Comparison of ENCODE assay signal across 19 mouse cellular contexts in genomic region chr1:88861590-88861935, GRCm38 (mm10).
DNase-seq lines count a peak whose midpoint lies in the region; ATAC-seq and TF ChIP-seq lines count a peak whose summit lies in the region.
"Had no signal": no experiment of that assay in that cellular context is flagged by ENCODE, and none has a peak within 500 bp of the region (broad histone marks: within the 10 kb centered on the region; RNA-seq: fewer than 3 reads in every experiment).

No protein-coding gene starts in this region.

- H3K4me3 ChIP-seq in heart, embryonic 10.5 days: no peak overlapping the region
- H3K4me3 ChIP-seq in heart, adult 2 months: no peak overlapping the region
- no peak overlapping the region for H3K4me3 ChIP-seq in kidney, embryonic 16.5 days (ENCODE audit: low read length)
- H3K4me3 ChIP-seq in midbrain, embryonic 11.5 days (ENCODE audit: low read depth, low read length): no peak overlapping the region
- H3K4me3 ChIP-seq in midbrain, embryonic 13.5 days (replicated peaks): no peak overlapping the region
- no peak overlapping the region for H3K4me3 ChIP-seq in stomach, embryonic 15.5 days (replicated peaks)
- H3K4me3 ChIP-seq: embryonic facial prominence, embryonic 15.5 days; forebrain, embryonic 15.5 days; heart, embryonic 13.5 days had no signal

- no peak for TF ChIP-seq EP300 in heart, adult 2 months (IDR thresholded peaks at IDR 0.05; ENCODE audit: insufficient read depth, low read depth, low read length)

- no peak for TF ChIP-seq POLR2A in heart, adult 2 months (IDR thresholded peaks at IDR 0.05; ENCODE audit: insufficient read depth, low read depth, low read length)

- H3K4me2 ChIP-seq in kidney, embryonic 16.5 days (replicated peaks; ENCODE audit: low read depth, low read length): no peak overlapping the region
- H3K4me2 ChIP-seq in midbrain, embryonic 11.5 days: no peak overlapping the region
- H3K4me2 ChIP-seq in midbrain, embryonic 13.5 days (replicated peaks): no peak overlapping the region
- peak overlapping the region; percentile 5; the same call in 1 of the 2 replicates for H3K4me2 ChIP-seq in stomach, embryonic 15.5 days
- H3K4me2 ChIP-seq: embryonic facial prominence, embryonic 15.5 days; forebrain, embryonic 15.5 days; heart, embryonic 13.5 days had no signal

- peaks cover 4% of the 10 kb centered on the region; the same call in 1 of the 2 replicates for H3K4me1 ChIP-seq in heart, embryonic 10.5 days
- H3K4me1 ChIP-seq in heart, adult 2 months (ENCODE audit: control insufficient read depth, insufficient read depth, low read length): no peaks in the 10 kb centered on the region
- no peaks in the 10 kb centered on the region for H3K4me1 ChIP-seq in kidney, embryonic 16.5 days (ENCODE audit: insufficient read depth, low read length)
- H3K4me1 ChIP-seq in midbrain, embryonic 11.5 days (ENCODE audit: control insufficient read depth, insufficient read depth, low read length): no peaks in the 10 kb centered on the region
- H3K4me1 ChIP-seq in midbrain, embryonic 13.5 days (replicated peaks): no peaks in the 10 kb centered on the region
- H3K4me1 ChIP-seq in stomach, embryonic 15.5 days: peaks cover 8% of the 10 kb centered on the region; the same call in 1 of the 2 replicates
- H3K4me1 ChIP-seq: embryonic facial prominence, embryonic 15.5 days; forebrain, embryonic 15.5 days; heart, embryonic 13.5 days had no signal

- ATAC-seq in kidney, embryonic 16.5 days (ENCODE audit: low FRiP score, low TSS enrichment): no peak
- no peak for ATAC-seq in midbrain, embryonic 11.5 days (ENCODE audit: low FRiP score)
- no peak for ATAC-seq in midbrain, embryonic 13.5 days
- ATAC-seq in stomach, embryonic 15.5 days (ENCODE audit: insufficient read depth, low FRiP score, low read depth): no peak
- ATAC-seq: forebrain, embryonic 15.5 days had no signal

- no peaks in the 10 kb centered on the region for H3K79me2 ChIP-seq in heart, adult 2 months (replicated peaks; ENCODE audit: control insufficient read depth, insufficient read depth, low read length)

- H3K9me3 ChIP-seq in heart, embryonic 10.5 days: no peaks in the 10 kb centered on the region
- H3K9me3 ChIP-seq in kidney, embryonic 16.5 days (ENCODE audit: low read length): no peaks in the 10 kb centered on the region
- no peaks in the 10 kb centered on the region for H3K9me3 ChIP-seq in midbrain, embryonic 11.5 days (ENCODE audit: control insufficient read depth, low read length)
- no peaks in the 10 kb centered on the region for H3K9me3 ChIP-seq in midbrain, embryonic 13.5 days
- H3K9me3 ChIP-seq in stomach, embryonic 15.5 days: no peaks in the 10 kb centered on the region
- H3K9me3 ChIP-seq: embryonic facial prominence, embryonic 15.5 days; forebrain, embryonic 15.5 days; heart, embryonic 13.5 days had no signal

- TF ChIP-seq CTCF in heart, adult 2 months (IDR thresholded peaks at IDR 0.05): no peak

- H3K36me3 ChIP-seq in heart, embryonic 10.5 days: no peaks in the 10 kb centered on the region
- H3K36me3 ChIP-seq in heart, adult 2 months (ENCODE audit: control insufficient read depth, insufficient read depth, low read length): no peaks in the 10 kb centered on the region
- H3K36me3 ChIP-seq in kidney, embryonic 16.5 days (ENCODE audit: insufficient read depth, low read length): no peaks in the 10 kb centered on the region
- no peaks in the 10 kb centered on the region for H3K36me3 ChIP-seq in midbrain, embryonic 11.5 days (ENCODE audit: control insufficient read depth, insufficient read depth, low read length)
- H3K36me3 ChIP-seq in midbrain, embryonic 13.5 days: no peaks in the 10 kb centered on the region
- no peaks in the 10 kb centered on the region for H3K36me3 ChIP-seq in stomach, embryonic 15.5 days
- H3K36me3 ChIP-seq: embryonic facial prominence, embryonic 15.5 days; forebrain, embryonic 15.5 days; heart, embryonic 13.5 days had no signal

- intact Hi-C loops in heart, adult 2 months (cut with DNase I): no loop called here

- peak; percentile 69 for DNase-seq in heart, embryonic 10.5 days (ENCODE audit: low spot score)
- DNase-seq in heart, adult 2 months: no peak
- no peak for DNase-seq in kidney, postnatal 36 days
- peak; percentile 61 for DNase-seq in midbrain, embryonic 11.5 days (ENCODE audit: low spot score, missing footprints)
- no peak for DNase-seq in left cerebral cortex, adult 11 months (ENCODE audit: low spot score)
- DNase-seq: adrenal gland, postnatal 10 days; cerebellum, adult 11 months; cerebellum, adult 8-10 months; cerebellum, postnatal 14 days; embryo, embryonic 11 days; gastrocnemius, postnatal 36 days; heart, adult 18-20 months; heart, postnatal 36 days had no signal

- H3K27me3 ChIP-seq in heart, embryonic 10.5 days (ENCODE audit: insufficient read depth, poor library complexity, severe bottlenecking): no peaks in the 10 kb centered on the region
- H3K27me3 ChIP-seq in heart, adult 2 months (ENCODE audit: control insufficient read depth, insufficient read depth, low read length): no peaks in the 10 kb centered on the region
- no peaks in the 10 kb centered on the region for H3K27me3 ChIP-seq in kidney, embryonic 16.5 days (ENCODE audit: insufficient read depth, low read length)
- H3K27me3 ChIP-seq in midbrain, embryonic 11.5 days (ENCODE audit: control insufficient read depth, insufficient read depth, low read length): no peaks in the 10 kb centered on the region
- H3K27me3 ChIP-seq in midbrain, embryonic 13.5 days: no peaks in the 10 kb centered on the region
- no peaks in the 10 kb centered on the region for H3K27me3 ChIP-seq in stomach, embryonic 15.5 days (replicated peaks)
- H3K27me3 ChIP-seq: embryonic facial prominence, embryonic 15.5 days; forebrain, embryonic 15.5 days; heart, embryonic 13.5 days had no signal

- no peak overlapping the region for H3K27ac ChIP-seq in heart, embryonic 10.5 days
- H3K27ac ChIP-seq in heart, adult 2 months: no peak overlapping the region
- peak overlapping the region; percentile 55; the same call in 1 of the 2 replicates for H3K27ac ChIP-seq in kidney, embryonic 16.5 days (ENCODE audit: low read length)
- no peak overlapping the region for H3K27ac ChIP-seq in midbrain, embryonic 11.5 days (ENCODE audit: low read depth, low read length)
- no peak overlapping the region for H3K27ac ChIP-seq in midbrain, embryonic 13.5 days
- no peak overlapping the region for H3K27ac ChIP-seq in stomach, embryonic 15.5 days
- H3K27ac ChIP-seq: forebrain, embryonic 15.5 days; heart, embryonic 13.5 days had no signal

- WGBS in heart, embryonic 10.5 days: 81% methylated on average over 4 of the region's 4 CpGs
- WGBS in heart, adult 2 months: 75% methylated on average over 4 of the region's 4 CpGs
- WGBS in kidney, embryonic 16.5 days: 51% methylated on average over 4 of the region's 4 CpGs
- WGBS in midbrain, embryonic 11.5 days: 84% methylated on average over 4 of the region's 4 CpGs
- WGBS in midbrain, embryonic 13.5 days: 80% methylated on average over 4 of the region's 4 CpGs
- WGBS in stomach, embryonic 15.5 days: 37% methylated on average over 4 of the region's 4 CpGs

- no peak overlapping the region for H3K9ac ChIP-seq in heart, adult 2 months (ENCODE audit: low read depth, low read length)
- H3K9ac ChIP-seq in kidney, embryonic 16.5 days (replicated peaks; ENCODE audit: low read length): no peak overlapping the region
- no peak overlapping the region for H3K9ac ChIP-seq in midbrain, embryonic 11.5 days (ENCODE audit: low read length)
- no peak overlapping the region for H3K9ac ChIP-seq in midbrain, embryonic 13.5 days (replicated peaks)
- no peak overlapping the region for H3K9ac ChIP-seq in stomach, embryonic 15.5 days
- H3K9ac ChIP-seq: embryonic facial prominence, embryonic 15.5 days; forebrain, embryonic 15.5 days; heart, embryonic 13.5 days had no signal

Comparison
In these comparisons a context has a peak if more than half of its experiments do, and no peak if none do; other contexts are left out.
1. DNase-seq: peak in heart, embryonic 10.5 days (single experiment) and midbrain, embryonic 11.5 days (single experiment); none in heart, adult 2 months (0 of 2), kidney, postnatal 36 days (0 of 2) and left cerebral cortex, adult 11 months (single experiment).